Mouse (Mus musculus) liver, postnatal 0 days (tissue): ENCODE data around the gene Tnip3.

Source experiments
- CTCF ChIP-seq: sonication (generic); IDR thresholded peaks from 2 replicates; pipeline ENCODE4 v1.5.1; 2016; ENCODE audit warnings: antibody characterized with exemption, low read depth
- EP300 ChIP-seq: IDR thresholded peaks from 2 replicates; pipeline ENCODE4 v1.6.1; 2016; ENCODE audit warnings: antibody characterized with exemption, low read depth, mild to moderate bottlenecking

DNA sequence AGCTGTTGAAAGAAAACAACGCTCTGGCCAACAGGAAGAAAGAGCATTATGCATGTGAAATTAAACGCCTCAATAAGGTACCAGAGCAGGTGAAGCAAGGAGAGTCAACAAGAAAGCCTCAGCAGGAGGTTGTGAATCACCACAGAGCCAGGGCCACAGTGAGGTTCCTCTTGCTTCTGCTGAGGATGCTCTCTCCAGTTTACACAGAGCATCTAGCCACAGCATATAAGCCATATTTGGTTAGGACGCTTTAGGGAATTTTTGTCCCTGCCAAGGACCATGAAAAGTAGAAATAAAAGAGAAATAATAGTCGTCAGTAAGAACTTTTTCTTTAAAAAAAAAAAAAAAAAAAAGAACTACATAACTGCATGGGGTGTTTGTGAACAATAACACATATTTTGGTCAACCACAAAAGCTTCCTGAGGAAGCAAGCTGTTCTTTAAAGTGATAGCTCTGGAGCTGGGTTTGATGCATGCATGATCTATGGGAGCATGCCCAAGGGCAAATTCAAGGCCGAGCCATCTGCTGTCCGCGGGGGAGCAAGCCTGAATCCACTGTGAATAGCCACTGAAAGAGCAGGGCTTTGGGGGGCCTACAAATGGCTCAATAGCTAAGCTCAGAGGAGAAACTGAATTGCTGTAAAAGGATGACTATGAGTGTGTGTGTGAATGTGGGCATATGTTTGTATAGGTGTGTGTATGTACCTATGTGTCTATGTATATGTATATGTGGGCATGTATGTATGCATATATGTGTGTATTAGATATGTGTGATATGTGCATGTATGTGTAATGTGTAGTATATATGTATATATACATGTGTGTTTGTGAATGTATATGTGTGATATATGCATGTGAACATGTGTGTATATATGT lies 75.0 kb downstream of the Tnip3 start:
- TF ChIP-seq CTCF, result no peak
- TF ChIP-seq EP300, result no peak
